Mouse (Mus musculus): ENCODE measurements around the gene Avil. TPM values are rescaled to one million over a fixed set of nuclear protein-coding genes. Genes with fewer than 3 reads are reported as not detected.

Avil gene
- polyA plus RNA-seq, 1 experiment from 2014 or later: 3.7 TPM

- H3K27ac ChIP-seq (ENCODE audit: low read depth, low read length): no peak overlapping the region
- no peak overlapping the region for H3K4me2 ChIP-seq (ENCODE audit: low read length)
- WGBS: 84% methylated on average over 9 of the region's 9 CpGs
- H3K9me3 ChIP-seq (ENCODE audit: control insufficient read depth, low read length): no peaks in the 10 kb centered on the region
- H3K4me1 ChIP-seq (ENCODE audit: control insufficient read depth, insufficient read depth, low read depth, low read length): peaks cover 28% of the 10 kb centered on the region
- no peak overlapping the region for H3K9ac ChIP-seq (ENCODE audit: low read depth, low read length)
- H3K27me3 ChIP-seq (replicated peaks; ENCODE audit: control insufficient read depth, insufficient read depth, low read length): no peaks in the 10 kb centered on the region
- peaks cover 38% of the 10 kb centered on the region for H3K36me3 ChIP-seq (ENCODE audit: control insufficient read depth, insufficient read depth, low read length)
- no peak overlapping the region for H3K4me3 ChIP-seq (ENCODE audit: low read length)
- no peak for ATAC-seq
Measured at GRCm38 (mm10) chr10:127065981-127066380, 65.5 kb downstream of the Avil start.

- no peak overlapping the region for H3K9ac ChIP-seq (ENCODE audit: low read depth, low read length)
- H3K4me2 ChIP-seq (ENCODE audit: low read length): no peak overlapping the region
- no peak overlapping the region for H3K4me3 ChIP-seq (ENCODE audit: low read length)
- peaks cover 38% of the 10 kb centered on the region for H3K36me3 ChIP-seq (ENCODE audit: control insufficient read depth, insufficient read depth, low read length)
- no peaks in the 10 kb centered on the region for H3K9me3 ChIP-seq (ENCODE audit: control insufficient read depth, low read length)
- no peak for ATAC-seq
- WGBS: 86% methylated on average over 14 of the region's 14 CpGs
- H3K27ac ChIP-seq (ENCODE audit: low read depth, low read length): no peak overlapping the region
- no peaks in the 10 kb centered on the region for H3K27me3 ChIP-seq (replicated peaks; ENCODE audit: control insufficient read depth, insufficient read depth, low read length)
- H3K4me1 ChIP-seq (ENCODE audit: control insufficient read depth, insufficient read depth, low read depth, low read length): peaks cover 27% of the 10 kb centered on the region
Measured at GRCm38 (mm10) chr10:127066519-127067018, 66.1 kb downstream of the Avil start.

GRCm38 (mm10) chr10:127068360-127069038, 68.0 kb downstream of the Avil start:
- H3K27ac ChIP-seq (ENCODE audit: low read depth, low read length): peak overlapping the region; percentile 96; the same call in 1 of the 2 replicates
- ATAC-seq: no peak
- no peaks in the 10 kb centered on the region for H3K9me3 ChIP-seq (ENCODE audit: control insufficient read depth, low read length)
- peak overlapping the region; percentile 78; the same call in 1 of the 2 replicates for H3K9ac ChIP-seq (ENCODE audit: low read depth, low read length)
- no peaks in the 10 kb centered on the region for H3K27me3 ChIP-seq (replicated peaks; ENCODE audit: control insufficient read depth, insufficient read depth, low read length)
- peaks cover 23% of the 10 kb centered on the region for H3K4me1 ChIP-seq (ENCODE audit: control insufficient read depth, insufficient read depth, low read depth, low read length)
- H3K36me3 ChIP-seq (ENCODE audit: control insufficient read depth, insufficient read depth, low read length): peaks cover 38% of the 10 kb centered on the region
- H3K4me2 ChIP-seq (ENCODE audit: low read length): peak overlapping the region; percentile 86
- H3K4me3 ChIP-seq (ENCODE audit: low read length): peak overlapping the region; percentile 72
- WGBS: 81% methylated on average over 9 of the region's 9 CpGs

GRCm38 (mm10) chr10:127069281-127070189, 69.0 kb downstream of the Avil start:
- Histone ChIP-seq H3K27ac (ENCODE audit: low read depth, low read length) (peak overlapping the region; percentile 96), H3K4me3 (ENCODE audit: low read length) (peak overlapping the region; percentile 72), H3K4me1 (ENCODE audit: control insufficient read depth, insufficient read depth, low read depth, low read length) (peaks cover 23% of the 10 kb centered on the region), H3K9ac (ENCODE audit: low read depth, low read length) (peak overlapping the region; percentile 78), H3K9me3 (ENCODE audit: control insufficient read depth, low read length) (no peaks in the 10 kb centered on the region), H3K27me3 (replicated peaks; ENCODE audit: control insufficient read depth, insufficient read depth, low read length) (no peaks in the 10 kb centered on the region), H3K36me3 (ENCODE audit: control insufficient read depth, insufficient read depth, low read length) (peaks cover 38% of the 10 kb centered on the region), H3K4me2 (ENCODE audit: low read length) (peak overlapping the region; percentile 86)
- WGBS: 8% methylated on average over 30 of the region's 30 CpGs
- ATAC-seq: peak; percentile 86

MicroRNAs encoded within 50 kb of the gene (microRNA counts, 519-probe panel; counts per million panel counts)
- 2,230 counts per million, percentile 47 among the panel's probes with 10 or more counts for microRNA mmu-miR-26a
- microRNA mmu-miR-546: not detected

Small RNA genes within 50 kb of the gene (microRNA-seq; reads per million reads assigned to microRNA genes)
- gene Mir26a-2 (22.3 reads per million, percentile 34 among the genes with 10 or more reads in this experiment), gene Mir546 (not detected)

Other genes starting within 250 kb of the Avil start
- 14.5 and 17.2 TPM in 2 replicates for gene Atp23, start 99.4 kb upstream of the Avil start, polyA plus RNA-seq (2015; fragmentation: Nextera tagmentation; extraction: Ambion mirVana)
- 13.7 and 18.1 TPM in 2 replicates for gene Ctdsp2, start 22.0 kb upstream of the Avil start, polyA plus RNA-seq (2015; fragmentation: Nextera tagmentation; extraction: Ambion mirVana)
- gene Tsfm, start 30.1 kb downstream of the Avil start, polyA plus RNA-seq (2015; fragmentation: Nextera tagmentation; extraction: Ambion mirVana): 63.7 and 67.7 TPM in 2 replicates
- 23.2 and 24.2 TPM in 2 replicates for gene Mettl1, start 40.7 kb downstream of the Avil start, polyA plus RNA-seq (2015; fragmentation: Nextera tagmentation; extraction: Ambion mirVana)
- 0.23 and 0.31 TPM in 2 replicates for gene Eef1akmt3, start 40.8 kb downstream of the Avil start, polyA plus RNA-seq (2015; fragmentation: Nextera tagmentation; extraction: Ambion mirVana)
- gene Cyp27b1, start 47.5 kb downstream of the Avil start, polyA plus RNA-seq (2015; fragmentation: Nextera tagmentation; extraction: Ambion mirVana): 0.12 and 0.18 TPM in 2 replicates
- gene March9, start 59.5 kb downstream of the Avil start, polyA plus RNA-seq (2015; fragmentation: Nextera tagmentation; extraction: Ambion mirVana): 5.2 and 6.0 TPM in 2 replicates
- 669 and 724 TPM in 2 replicates for gene Cdk4, start 62.8 kb downstream of the Avil start, polyA plus RNA-seq (2015; fragmentation: Nextera tagmentation; extraction: Ambion mirVana)
- gene Tspan31, start 69.6 kb downstream of the Avil start, polyA plus RNA-seq (2015; fragmentation: Nextera tagmentation; extraction: Ambion mirVana): 123 TPM in 2 replicates
- 3.4 and 4.2 TPM in 2 replicates for gene Agap2, start 74.6 kb downstream of the Avil start, polyA plus RNA-seq (2015; fragmentation: Nextera tagmentation; extraction: Ambion mirVana)
- gene Os9, start 120.4 kb downstream of the Avil start, polyA plus RNA-seq (2015; fragmentation: Nextera tagmentation; extraction: Ambion mirVana): 135 and 138 TPM in 2 replicates
- 59.0 and 74.1 TPM in 2 replicates for gene B4galnt1, start 164.5 kb downstream of the Avil start, polyA plus RNA-seq (2015; fragmentation: Nextera tagmentation; extraction: Ambion mirVana)
- gene Slc26a10, start 179.9 kb downstream of the Avil start, polyA plus RNA-seq (2015; fragmentation: Nextera tagmentation; extraction: Ambion mirVana): 1.4 and 1.5 TPM in 2 replicates
- 29.0 and 29.1 TPM in 2 replicates for gene Arhgef25, start 189.4 kb downstream of the Avil start, polyA plus RNA-seq (2015; fragmentation: Nextera tagmentation; extraction: Ambion mirVana)
- gene Dtx3, start 195.0 kb downstream of the Avil start, polyA plus RNA-seq (2015; fragmentation: Nextera tagmentation; extraction: Ambion mirVana): 213 and 233 TPM in 2 replicates
- gene Pip4k2c, start 210.9 kb downstream of the Avil start, polyA plus RNA-seq (2015; fragmentation: Nextera tagmentation; extraction: Ambion mirVana): 20.5 and 20.7 TPM in 2 replicates